Mouse (Mus musculus): ENCODE results near the gene Tnk1. TPM values are rescaled to one million over a fixed set of nuclear protein-coding genes. Genes with fewer than 3 reads are reported as not detected.
"Not testable (repeated sequence)": the region's sequence is repeated elsewhere in the genome, so short reads cannot be mapped to it uniquely, and the experiment has no call there.

Gene Tnk1
- polyA plus RNA-seq, 1 experiment from 2014 or later, result 0.29 TPM

- peak; percentile 5; the same call in 1 of the 2 replicates for ATAC-seq (ENCODE audit: low read depth)
- 2% methylated on average over 12 of the region's 12 CpGs for WGBS
- peak overlapping the region; percentile 15; the same call in 1 of the 2 replicates for H3K4me3 ChIP-seq
These were observed 18.3 kb upstream of the Tnk1 start for GRCm38 (mm10) chr11:69876867-69877266.

GRCm38 (mm10) chr11:69876186-69876585, 17.7 kb upstream of the Tnk1 start:
- no peak for ATAC-seq (ENCODE audit: low read depth)
- peaks cover 8% of the 10 kb centered on the region; the same call in 1 of the 2 replicates for H3K27me3 ChIP-seq
- 74% methylated on average over 7 of the region's 7 CpGs for WGBS
- H3K36me3 ChIP-seq, result no peaks in the 10 kb centered on the region
- H3K9me3 ChIP-seq, result no peaks in the 10 kb centered on the region
- H3K4me2 ChIP-seq, result no peak overlapping the region
- H3K4me1 ChIP-seq (replicated peaks), result peaks cover 34% of the 10 kb centered on the region
- no peak overlapping the region for H3K27ac ChIP-seq (replicated peaks)
- H3K9ac ChIP-seq, result no peak overlapping the region
- no peak overlapping the region for H3K4me3 ChIP-seq

More at GRCm38 (mm10) chr11:69876867-69877266, 18.3 kb upstream of the Tnk1 start:
- no peaks in the 10 kb centered on the region for H3K36me3 ChIP-seq
- H3K4me1 ChIP-seq (replicated peaks), result peaks cover 40% of the 10 kb centered on the region
- H3K27me3 ChIP-seq, result peaks cover 11% of the 10 kb centered on the region
- no peaks in the 10 kb centered on the region for H3K9me3 ChIP-seq
- 0 out of 2 replicates have a peak overlapping the region, but pooled peaks have one; percentile 4 for H3K9ac ChIP-seq
- H3K4me2 ChIP-seq, result peak overlapping the region; percentile 39
- no peak overlapping the region for H3K27ac ChIP-seq (replicated peaks)

- no peak overlapping the region for H3K27ac ChIP-seq (replicated peaks)
- 0 out of 2 replicates have a peak, but pooled peaks cover 6% of the 10 kb centered on the region for H3K4me1 ChIP-seq (replicated peaks)
- H3K4me2 ChIP-seq, result no peak overlapping the region
- no peak overlapping the region for H3K9ac ChIP-seq
- H3K4me3 ChIP-seq, result no peak overlapping the region
- no peaks in the 10 kb centered on the region for H3K9me3 ChIP-seq
- H3K36me3 ChIP-seq, result no peaks in the 10 kb centered on the region
- WGBS, result 85% methylated on average over 4 of the region's 4 CpGs
- no peak for ATAC-seq (ENCODE audit: low read depth)
- no peaks in the 10 kb centered on the region for H3K27me3 ChIP-seq
These were observed 13.9 kb upstream of the Tnk1 start for GRCm38 (mm10) chr11:69872451-69872850.

- no peak overlapping the region for H3K27ac ChIP-seq (replicated peaks)
- no peak overlapping the region for H3K4me2 ChIP-seq
- no peaks in the 10 kb centered on the region for H3K36me3 ChIP-seq
- H3K9me3 ChIP-seq, result no peaks in the 10 kb centered on the region
- ATAC-seq (ENCODE audit: low read depth), result no peak
- H3K27me3 ChIP-seq, result no peaks in the 10 kb centered on the region
- H3K9ac ChIP-seq, result no peak overlapping the region
- 86% methylated on average over 7 of the region's 7 CpGs for WGBS
- H3K4me1 ChIP-seq (replicated peaks), result no peaks in the 10 kb centered on the region
- H3K4me3 ChIP-seq, result no peak overlapping the region
These were observed 13.3 kb upstream of the Tnk1 start for GRCm38 (mm10) chr11:69871822-69872221.

GRCm38 (mm10) chr11:69870289-69871069, 11.9 kb upstream of the Tnk1 start:
- H3K27me3 ChIP-seq, result no peaks in the 10 kb centered on the region
- no peaks in the 10 kb centered on the region for H3K36me3 ChIP-seq
- H3K9me3 ChIP-seq, result no peaks in the 10 kb centered on the region
- H3K9ac ChIP-seq, result no peak overlapping the region
- ATAC-seq (ENCODE audit: low read depth), result no peak
- no peaks in the 10 kb centered on the region for H3K4me1 ChIP-seq (replicated peaks)
- H3K4me3 ChIP-seq, result no peak overlapping the region
- H3K4me2 ChIP-seq, result no peak overlapping the region
- no peak overlapping the region for H3K27ac ChIP-seq (replicated peaks)
- 93% methylated on average over 2 of the region's 2 CpGs for WGBS

GRCm38 (mm10) chr11:69867335-69867734, 8.8 kb upstream of the Tnk1 start:
- Histone ChIP-seq H3K9me3 (no peaks in the 10 kb centered on the region), H3K36me3 (no peaks in the 10 kb centered on the region), H3K27ac (replicated peaks) (no peak overlapping the region), H3K4me3 (no peak overlapping the region), H3K9ac (no peak overlapping the region), H3K27me3 (no peaks in the 10 kb centered on the region), H3K4me2 (no peak overlapping the region), H3K4me1 (replicated peaks) (no peaks in the 10 kb centered on the region)
- ATAC-seq (ENCODE audit: low read depth), result no peak
- 71% methylated on average over 9 of the region's 9 CpGs for WGBS

GRCm38 (mm10) chr11:69865561-69865960, 7.0 kb upstream of the Tnk1 start:
- Histone ChIP-seq H3K4me2 (no peak overlapping the region), H3K4me3 (no peak overlapping the region), H3K27me3 (no peaks in the 10 kb centered on the region), H3K9ac (no peak overlapping the region), H3K27ac (replicated peaks) (no peak overlapping the region), H3K4me1 (replicated peaks) (no peaks in the 10 kb centered on the region), H3K36me3 (no peaks in the 10 kb centered on the region), H3K9me3 (no peaks in the 10 kb centered on the region)
- ATAC-seq (ENCODE audit: low read depth), result no peak
- 75% methylated on average over 9 of the region's 9 CpGs for WGBS

- no peaks in the 10 kb centered on the region for H3K9me3 ChIP-seq
- H3K27ac ChIP-seq (replicated peaks), result no peak overlapping the region
- H3K4me2 ChIP-seq, result no peak overlapping the region
- 53% methylated on average over 8 of the region's 8 CpGs for WGBS
- H3K36me3 ChIP-seq, result no peaks in the 10 kb centered on the region
- ATAC-seq (ENCODE audit: low read depth), result no peak
- H3K27me3 ChIP-seq, result peaks cover 7% of the 10 kb centered on the region
- H3K4me3 ChIP-seq, result no peak overlapping the region
- H3K9ac ChIP-seq, result no peak overlapping the region
- H3K4me1 ChIP-seq (replicated peaks), result no peaks in the 10 kb centered on the region
These were observed 5.8 kb upstream of the Tnk1 start for GRCm38 (mm10) chr11:69864138-69864860.

- peaks cover 13% of the 10 kb centered on the region for H3K27me3 ChIP-seq
- H3K27ac ChIP-seq (replicated peaks); H3K4me3 ChIP-seq; H3K4me1 ChIP-seq (replicated peaks); H3K4me2 ChIP-seq; H3K36me3 ChIP-seq; H3K9ac ChIP-seq; H3K9me3 ChIP-seq; ATAC-seq (ENCODE audit: low read depth): not testable (repeated sequence)
- WGBS, result 79% methylated on average over 3 of the region's 3 CpGs
These were observed 5.2 kb upstream of the Tnk1 start for GRCm38 (mm10) chr11:69863729-69864128.

GRCm38 (mm10) chr11:69855347-69855746, 3.2 kb downstream of the Tnk1 start:
- H3K4me3 ChIP-seq, result no peak overlapping the region
- H3K27ac ChIP-seq (replicated peaks), result no peak overlapping the region
- H3K4me2 ChIP-seq, result 0 out of 2 replicates have a peak overlapping the region, but pooled peaks have one; percentile 7
- peaks cover 18% of the 10 kb centered on the region for H3K4me1 ChIP-seq (replicated peaks)
- H3K27me3 ChIP-seq, result peaks cover 31% of the 10 kb centered on the region
- peaks cover 24% of the 10 kb centered on the region for H3K36me3 ChIP-seq
- H3K9ac ChIP-seq, result no peak overlapping the region
- H3K9me3 ChIP-seq, result no peaks in the 10 kb centered on the region
- ATAC-seq (ENCODE audit: low read depth), result peak; percentile 60; the same call in 1 of the 2 replicates
- 23% methylated on average over 16 of the region's 16 CpGs for WGBS

GRCm38 (mm10) chr11:69854680-69855079, 3.9 kb downstream of the Tnk1 start:
- no peak for ATAC-seq (ENCODE audit: low read depth)
- H3K27ac ChIP-seq (replicated peaks), result no peak overlapping the region
- no peaks in the 10 kb centered on the region for H3K9me3 ChIP-seq
- peaks cover 26% of the 10 kb centered on the region for H3K27me3 ChIP-seq
- no peak overlapping the region for H3K9ac ChIP-seq
- no peak overlapping the region for H3K4me2 ChIP-seq
- H3K4me3 ChIP-seq, result no peak overlapping the region
- peaks cover 31% of the 10 kb centered on the region for H3K36me3 ChIP-seq
- H3K4me1 ChIP-seq (replicated peaks), result peaks cover 25% of the 10 kb centered on the region
- WGBS, result 89% methylated on average over 10 of the region's 10 CpGs

GRCm38 (mm10) chr11:69853994-69854393, 4.5 kb downstream of the Tnk1 start:
- peaks cover 37% of the 10 kb centered on the region for H3K36me3 ChIP-seq
- WGBS, result 82% methylated on average over 7 of the region's 7 CpGs
- H3K27ac ChIP-seq (replicated peaks), result no peak overlapping the region
- H3K9me3 ChIP-seq, result no peaks in the 10 kb centered on the region
- no peak for ATAC-seq (ENCODE audit: low read depth)
- H3K9ac ChIP-seq, result no peak overlapping the region
- no peak overlapping the region for H3K4me3 ChIP-seq
- no peak overlapping the region for H3K4me2 ChIP-seq
- peaks cover 29% of the 10 kb centered on the region for H3K4me1 ChIP-seq (replicated peaks)
- H3K27me3 ChIP-seq, result peaks cover 20% of the 10 kb centered on the region
